Mouse (Mus musculus) ES-E14 (cell line): ENCODE measurements at regions not wholly inside any gene's neighbourhood (a gene's known extent, or its start where the extent isn't known, plus 50 kb on each side); places are given as distances from the start of the nearest gene placed in this dataset.

Experiments used
- DNase-seq: peaks from one replicate; pipeline ENCODE4 v3.0.0-alpha.2; 2013; ENCODE audit warnings: low read depth, low spot score
- H3K27ac ChIP-seq: 2 replicates; pipeline ENCODE4 v1.5.1; 2012; ENCODE audit warnings: low read depth, mild to moderate bottlenecking, low read length, moderate library complexity, mixed read lengths; ENCODE audit not compliant: poor library complexity, insufficient read depth, severe bottlenecking
- H3K36me3 ChIP-seq: 2 replicates; pipeline ENCODE4 v1.6.1; 2012; ENCODE audit warnings: mild to moderate bottlenecking, low read length, moderate library complexity, mixed read lengths; ENCODE audit not compliant: control insufficient read depth, poor library complexity, insufficient read depth, severe bottlenecking
- H3K4me1 ChIP-seq, 2 experiments: fragments of 150-350 bp in 1 of 2; sonication (generic) in 1 of 2; 2 replicates each; pipeline ENCODE4 v1.6.1; 2012; ENCODE audit warnings: low read length in 2 of 2, mild to moderate bottlenecking in 1 of 2, mixed read lengths in 1 of 2; ENCODE audit not compliant: control insufficient read depth in 2 of 2, insufficient read depth in 2 of 2, poor library complexity in 1 of 2
- H3K4me3 ChIP-seq, 2 experiments: fragments of 150-350 bp in 1 of 2; sonication (generic) in 1 of 2; 2 replicates each; pipeline ENCODE4 v1.5.1; 2012; ENCODE audit warnings: low read length in 2 of 2, low read depth in 1 of 2, mild to moderate bottlenecking in 1 of 2, mixed read lengths in 1 of 2; ENCODE audit not compliant: insufficient read depth in 1 of 2, poor library complexity in 1 of 2, severe bottlenecking in 1 of 2
- H3K9ac ChIP-seq: 2 replicates; pipeline ENCODE4 v1.6.1; 2012; ENCODE audit warnings: low read depth, mild to moderate bottlenecking, low read length, mixed read lengths; ENCODE audit not compliant: poor library complexity, insufficient read depth, severe bottlenecking
- H3K9me3 ChIP-seq: fragments of 150-350 bp; sonication (generic); 2 replicates; pipeline ENCODE4 v1.6.1; 2012; ENCODE audit warnings: low read depth, mild to moderate bottlenecking, low read length; ENCODE audit not compliant: control insufficient read depth, insufficient read depth
- CHD2 ChIP-seq: IDR thresholded peaks from 2 replicates; pipeline ENCODE4 v1.6.1; 2014; ENCODE audit warnings: mild to moderate bottlenecking, low read depth, low read length, inconsistent platforms
- HCFC1 ChIP-seq: IDR thresholded peaks from 2 replicates; pipeline ENCODE4 v1.6.1; 2012; ENCODE audit warnings: low read length, inconsistent platforms, borderline replicate concordance; ENCODE audit not compliant: insufficient read depth
- MAFK ChIP-seq: IDR thresholded peaks from 2 replicates; pipeline ENCODE4 v1.6.1; 2014; ENCODE audit warnings: mild to moderate bottlenecking, low read depth, low read length, inconsistent platforms; ENCODE audit not compliant: insufficient read depth
- ZC3H11A ChIP-seq: IDR thresholded peaks from 2 replicates; pipeline ENCODE4 v1.6.1; 2012; ENCODE audit warnings: low read depth, mild to moderate bottlenecking, inconsistent platforms, low read length, borderline replicate concordance
- ZNF384 ChIP-seq: IDR thresholded peaks from 2 replicates; pipeline ENCODE4 v1.6.1; 2012; ENCODE audit warnings: low read depth, low read length, inconsistent platforms
- in situ Hi-C, 2 experiments: fragments of 600-800 bp; cut with MboI; formaldehyde crosslinking; loops; one replicate each; pipeline ENCODE4 v1.15.1; 2025; ENCODE audit warnings: low sequenced_read_pairs in 2 of 2, inconsistent platforms in 1 of 2; ENCODE audit not compliant: unreplicated experiment in 2 of 2

GRCm38 (mm10) chr8:41532212-41532611, 115.3 kb upstream of the Frg1 start:
- Histone ChIP-seq H3K4me3 (no peak overlapping the region), H3K27ac (no peak overlapping the region), H3K36me3 (no peaks in the 10 kb centered on the region), H3K4me1 (no peaks in the 10 kb centered on the region), H3K9ac (no peak overlapping the region), H3K9me3 (no peaks in the 10 kb centered on the region)
- TF ChIP-seq ZNF384 (no peak), ZC3H11A (no peak), MAFK (no peak), CHD2 (no peak), HCFC1 (no peak)
- no peak for DNase-seq
- in situ Hi-C loops, result no loop called here

- no peaks in the 10 kb centered on the region for H3K36me3 ChIP-seq
- DNase-seq, result no peak
- H3K4me3 ChIP-seq, result no peak overlapping the region
- TF ChIP-seq ZC3H11A, result no peak
- TF ChIP-seq ZNF384, result no peak
- no peak for TF ChIP-seq MAFK
- no peak for TF ChIP-seq CHD2
- TF ChIP-seq HCFC1, result no peak
- no peak overlapping the region for H3K27ac ChIP-seq
- in situ Hi-C loops, result no loop called here
- H3K9me3 ChIP-seq, result no peaks in the 10 kb centered on the region
- H3K9ac ChIP-seq, result no peak overlapping the region
- H3K4me1 ChIP-seq, result no peaks in the 10 kb centered on the region
Measured at GRCm38 (mm10) chr8:41529581-41529980, 112.7 kb upstream of the Frg1 start.

GRCm38 (mm10) chr8:41526283-41526682, 109.4 kb upstream of the Frg1 start:
- in situ Hi-C loops, result no loop called here
- no peak overlapping the region for H3K27ac ChIP-seq
- no peak overlapping the region for H3K9ac ChIP-seq
- no peak for TF ChIP-seq MAFK
- TF ChIP-seq CHD2, result no peak
- no peak for TF ChIP-seq ZC3H11A
- TF ChIP-seq ZNF384, result no peak
- TF ChIP-seq HCFC1, result no peak
- no peak for DNase-seq
- no peaks in the 10 kb centered on the region for H3K4me1 ChIP-seq
- no peaks in the 10 kb centered on the region for H3K36me3 ChIP-seq
- no peak overlapping the region for H3K4me3 ChIP-seq
- no peaks in the 10 kb centered on the region for H3K9me3 ChIP-seq

- no peak overlapping the region for H3K4me3 ChIP-seq
- DNase-seq, result no peak
- H3K36me3 ChIP-seq, result no peaks in the 10 kb centered on the region
- H3K9me3 ChIP-seq, result no peaks in the 10 kb centered on the region
- no peaks in the 10 kb centered on the region for H3K4me1 ChIP-seq
- no peak overlapping the region for H3K9ac ChIP-seq
- TF ChIP-seq MAFK (no peak), CHD2 (no peak)
- H3K27ac ChIP-seq, result no peak overlapping the region
- in situ Hi-C loops, result no loop called here
Measured at GRCm38 (mm10) chr8:41485163-41485562, 68.3 kb upstream of the Frg1 start.

GRCm38 (mm10) chr8:41483297-41483696, 66.4 kb upstream of the Frg1 start:
- Histone ChIP-seq H3K4me1 (no peaks in the 10 kb centered on the region), H3K9me3 (no peaks in the 10 kb centered on the region), H3K9ac (no peak overlapping the region), H3K4me3 (no peak overlapping the region), H3K36me3 (no peaks in the 10 kb centered on the region), H3K27ac (no peak overlapping the region)
- in situ Hi-C loops, result no loop called here
- no peak for DNase-seq
- TF ChIP-seq ZNF384 (no peak), MAFK (no peak), ZC3H11A (no peak), HCFC1 (no peak), CHD2 (no peak)
